Mouse (Mus musculus) gastrocnemius, postnatal 4 days (tissue): ENCODE data around the gene Abhd2. TPM values are rescaled to one million over a fixed set of nuclear protein-coding genes. Genes with fewer than 3 reads are reported as not detected.

Source experiments
- DNase-seq, 2 experiments: peaks; one replicate each; pipeline ENCODE4 v3.0.0; 2021 to 2022; ENCODE audit warnings: low spot score in 2 of 2, mixed read lengths in 2 of 2
- long read RNA-seq, 2 experiments: library from polyadenylated mRNA; stranded (forward); transcript quantifications; one replicate each; pipeline ENCODE4 v2.0.0; 2021
- total RNA-seq, 2 experiments: library from RNA; stranded (reverse); gene quantifications; 2 replicates each; pipeline ENCODE4 v1.2.3; 2021

Abhd2 gene
- 10 to 100 TPM; 22.3 to 23.5 TPM for total RNA-seq
- long read RNA-seq, experiment 1, partial matches to known transcripts = 0 of 2 reads
- long read RNA-seq, experiment 1, other reads (novel, unspliced or antisense) = 2 of 2 reads
- long read RNA-seq, experiment 2, full-length matches to known transcripts = 1 of 1 reads
- long read RNA-seq, experiment 2, partial matches to known transcripts = 0 of 1 reads
- long read RNA-seq, experiment 2, other reads (novel, unspliced or antisense) = 0 of 1 reads

- DNase-seq = peak; percentile 100
These were observed at the start of gene Abhd2 for GRCm38 (mm10) chr7:79272789-79273718. Abhd2 (plus strand) TSS chr7:79273199.

DNA sequence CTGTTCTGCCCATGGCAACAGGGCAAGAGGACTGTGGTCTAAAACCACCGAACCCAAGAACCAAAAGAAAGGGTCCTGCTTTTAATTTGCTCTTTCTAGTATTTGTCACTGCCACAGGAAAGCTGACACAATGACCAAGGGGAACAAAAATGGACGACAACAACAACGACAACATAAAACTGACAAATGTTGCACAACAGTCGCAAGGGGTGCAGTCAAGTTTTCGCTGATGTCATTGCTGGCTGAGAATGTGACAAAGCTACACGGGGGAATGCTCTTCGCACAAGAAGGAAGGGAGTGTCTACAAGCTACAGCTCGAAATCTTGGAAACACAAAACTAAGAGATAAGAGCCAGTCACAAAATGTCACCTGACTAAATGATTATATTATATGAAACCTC lies 47.5 kb upstream of the Abhd2 start:
- no peak for DNase-seq

GRCm38 (mm10) chr7:79226172-79226571 lies 46.8 kb upstream of the Abhd2 start:
- no peak for DNase-seq

GRCm38 (mm10) chr7:79226834-79227486 lies 46.0 kb upstream of the Abhd2 start:
- DNase-seq = no peak

DNA sequence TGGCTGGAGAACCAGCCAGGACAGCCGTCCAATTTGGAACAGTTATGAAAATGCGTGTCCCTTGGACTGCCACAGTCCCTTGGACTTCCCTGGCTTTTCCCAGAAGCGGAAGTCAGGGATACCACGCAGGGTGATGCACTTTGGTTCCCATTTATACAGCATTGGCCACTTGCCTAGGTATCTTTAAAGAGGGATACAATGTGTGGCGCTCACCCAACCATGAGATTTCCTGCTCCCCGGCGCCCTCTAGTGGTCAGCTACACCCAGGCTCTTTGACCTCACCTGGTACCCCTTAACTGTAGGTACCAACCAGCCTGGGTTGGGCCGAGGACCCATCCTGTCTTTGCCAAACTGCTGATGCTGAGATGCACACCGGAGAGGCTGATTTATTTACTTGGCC lies 44.5 kb upstream of the Abhd2 start:
- peak; percentile 61 to 77 for DNase-seq

DNA sequence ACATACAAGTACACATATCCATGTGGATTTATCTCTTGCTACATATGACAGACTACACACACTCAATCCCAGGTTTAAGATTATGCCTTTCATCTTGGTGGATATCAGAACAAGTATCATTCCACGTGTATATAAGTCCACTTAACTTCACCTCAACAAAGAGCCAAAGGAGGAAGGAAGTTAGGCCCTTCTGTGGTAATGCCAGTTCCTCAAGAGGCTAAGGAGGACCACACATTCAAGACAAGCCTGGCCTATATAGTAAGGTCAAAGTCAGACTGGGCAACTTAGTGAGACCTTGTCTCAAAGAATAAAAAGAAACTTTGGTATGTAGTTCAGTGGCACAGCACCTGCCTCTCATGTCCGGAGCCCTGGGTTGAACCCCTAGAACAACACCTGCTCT lies 41.4 kb upstream of the Abhd2 start:
- DNase-seq = no peak

- DNase-seq = no peak
These were observed 41.0 kb upstream of the Abhd2 start for GRCm38 (mm10) chr7:79232048-79232447.

DNA sequence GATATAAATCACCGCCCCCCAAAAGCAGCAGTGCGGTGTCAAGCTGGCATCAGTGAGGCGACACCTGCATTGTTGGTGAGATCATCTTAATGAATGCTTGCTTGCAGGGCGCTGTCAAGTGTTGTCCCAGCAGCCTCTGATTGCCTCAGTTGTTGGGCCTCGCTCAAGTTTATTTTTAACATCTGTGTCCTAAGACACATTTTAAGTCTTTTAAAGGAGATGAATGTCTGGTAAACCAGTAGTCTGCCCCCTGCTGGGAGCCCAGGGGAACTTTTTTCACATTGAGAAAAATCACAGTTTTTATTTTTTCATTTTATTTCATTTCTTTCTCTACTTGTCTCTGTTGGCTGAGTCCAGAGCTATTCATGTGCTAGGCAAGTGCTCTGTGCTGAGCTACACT lies 34.3 kb upstream of the Abhd2 start:
- DNase-seq = no peak

DNA sequence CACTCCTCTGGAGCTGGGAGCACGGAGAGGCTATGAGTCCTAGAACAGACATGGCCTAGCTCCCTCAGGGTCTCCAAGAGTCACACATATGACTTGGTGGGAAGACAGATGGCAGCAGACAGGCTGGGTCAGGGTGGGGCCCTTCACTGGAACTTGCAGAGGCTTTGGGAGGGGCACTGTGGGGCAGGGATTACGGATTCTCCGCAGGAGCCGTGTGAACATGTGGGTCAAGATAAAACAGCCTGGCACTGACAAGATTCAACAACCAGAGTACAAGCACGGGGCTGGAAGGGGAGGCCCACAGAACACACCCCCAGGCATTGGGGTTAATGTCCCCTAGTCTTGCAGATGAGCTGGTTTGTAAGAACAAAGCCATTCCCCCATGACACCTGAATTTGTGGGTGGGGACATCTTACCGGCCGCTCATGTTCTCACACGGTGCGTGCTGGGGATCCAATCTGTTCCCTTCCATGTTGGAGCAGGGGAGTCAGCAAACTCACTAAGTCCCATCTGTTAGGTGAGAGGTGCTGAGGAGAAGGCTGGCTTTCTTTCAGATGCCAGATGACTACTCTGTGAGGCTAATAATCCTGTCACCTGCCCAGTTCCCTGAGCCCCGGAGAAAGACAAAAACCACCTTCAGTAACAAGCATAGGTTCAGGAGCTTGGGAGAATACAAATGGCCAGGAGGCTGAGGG lies 30.9 kb upstream of the Abhd2 start:
- DNase-seq = no peak

DNA sequence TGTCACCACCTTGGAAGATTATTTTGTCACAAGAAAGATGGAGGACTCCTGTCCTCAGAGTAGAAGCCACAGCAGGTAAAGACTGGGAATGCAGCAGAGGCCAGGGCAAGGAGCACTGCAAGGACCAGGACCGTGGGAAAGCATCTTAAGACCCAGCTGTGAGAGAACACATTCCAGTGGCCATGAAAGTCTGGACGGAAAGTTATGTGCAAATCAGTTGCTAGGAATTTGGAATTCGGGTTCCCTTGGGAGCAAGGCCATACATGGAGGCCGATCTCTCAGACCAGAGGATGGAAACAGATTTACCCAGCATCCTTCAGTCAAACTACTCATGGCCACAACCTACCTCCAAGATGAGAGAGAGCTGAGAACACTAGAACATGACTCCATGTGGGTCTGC lies 29.8 kb upstream of the Abhd2 start:
- DNase-seq = no peak

GRCm38 (mm10) chr7:79246039-79246670 lies 26.8 kb upstream of the Abhd2 start:
- peak; percentile 62 to 77 for DNase-seq

DNA sequence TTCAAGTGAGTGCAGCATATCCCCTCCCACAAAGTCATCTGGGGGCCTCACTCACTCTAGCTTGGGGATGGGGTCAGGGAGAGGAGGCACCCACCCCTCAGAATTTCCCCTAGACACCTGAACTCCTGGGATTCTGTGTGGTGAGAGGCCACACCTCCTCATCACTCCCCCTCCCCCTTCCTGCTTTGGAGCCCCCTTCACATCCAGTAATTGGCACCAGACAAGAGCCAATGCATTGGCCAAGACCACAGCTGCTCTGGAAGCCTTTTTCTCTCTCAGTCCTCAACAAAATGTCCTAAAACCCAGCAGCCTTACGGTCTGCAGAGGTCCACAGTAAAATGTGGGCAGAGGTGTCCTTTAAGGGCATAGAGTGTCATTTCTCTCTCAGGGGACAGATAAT lies 25.6 kb upstream of the Abhd2 start:
- no peak for DNase-seq

- DNase-seq = peak in 1 of 2 experiments; percentile 34
These were observed 25.1 kb upstream of the Abhd2 start for GRCm38 (mm10) chr7:79247881-79248389.

- DNase-seq = no peak
These were observed 23.4 kb upstream of the Abhd2 start for GRCm38 (mm10) chr7:79249581-79249980.

- no peak for DNase-seq
These were observed 18.6 kb upstream of the Abhd2 start for GRCm38 (mm10) chr7:79254248-79254888.

- DNase-seq = no peak
These were observed 17.6 kb upstream of the Abhd2 start for GRCm38 (mm10) chr7:79255350-79255749.

DNA sequence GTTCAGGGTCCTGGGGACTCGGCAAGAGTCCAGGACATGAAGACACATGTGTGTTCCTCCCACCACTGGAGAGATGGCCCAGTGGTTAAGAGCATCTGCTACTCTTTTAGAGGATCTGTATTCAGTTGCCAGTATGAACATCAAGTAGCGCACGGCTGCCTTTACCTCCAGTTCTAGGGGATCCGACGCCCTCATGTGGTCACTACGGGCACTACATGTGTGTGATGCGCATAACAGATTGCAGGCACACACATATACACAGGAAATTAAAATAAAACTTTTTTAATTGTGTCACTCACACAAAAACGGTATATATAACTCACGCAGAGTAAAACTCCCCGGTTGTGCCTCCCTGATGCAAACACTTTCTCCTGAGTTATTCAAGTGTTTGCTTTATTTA lies 17.2 kb upstream of the Abhd2 start:
- DNase-seq = no peak

DNA sequence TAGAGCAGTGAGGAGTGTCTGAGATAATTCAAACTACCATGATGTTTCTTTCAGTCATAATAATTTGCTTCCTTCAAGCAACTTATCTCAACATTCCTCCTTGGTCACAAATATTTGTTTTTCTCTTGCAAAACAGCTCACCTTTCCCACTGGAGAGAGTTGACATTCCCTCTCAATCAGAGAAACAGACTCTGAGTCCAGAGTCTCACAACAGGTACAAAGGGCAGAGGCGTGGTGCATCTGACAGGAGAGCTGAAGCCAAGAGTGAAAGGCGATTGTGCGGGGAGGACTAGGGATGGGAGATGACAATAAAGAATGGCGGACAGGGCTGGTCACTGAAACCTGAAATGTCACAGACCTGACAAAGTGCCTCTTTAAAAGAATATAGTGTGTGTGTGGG lies 16.3 kb upstream of the Abhd2 start:
- DNase-seq = no peak

DNA sequence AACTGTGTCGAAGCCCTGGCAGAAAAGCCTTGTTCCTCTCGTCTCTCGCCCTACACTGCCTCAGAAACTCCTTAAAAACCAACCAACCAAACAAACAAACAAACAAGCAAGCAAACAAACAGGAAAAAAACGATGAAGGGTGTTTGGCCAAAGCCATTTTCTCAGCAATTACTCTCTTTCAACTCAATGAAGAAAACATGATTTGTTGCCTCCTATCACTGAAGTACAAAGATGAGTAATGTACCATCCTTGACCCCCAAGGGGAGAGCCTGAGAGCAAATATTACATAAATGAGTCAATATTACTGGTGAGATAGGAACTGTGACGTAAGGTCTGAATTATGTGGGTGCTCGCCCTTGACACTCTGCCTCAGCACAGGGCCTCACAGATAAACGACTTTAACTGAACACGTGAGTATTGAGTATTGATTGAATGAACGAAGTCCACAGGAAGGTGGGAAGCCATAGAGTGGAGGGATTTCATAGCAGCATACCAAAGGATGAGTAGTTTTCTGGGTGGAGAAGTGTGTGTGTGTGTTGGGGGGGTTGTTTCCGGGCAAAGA lies 13.9 kb upstream of the Abhd2 start:
- no peak for DNase-seq

- no peak for DNase-seq
These were observed 10.5 kb upstream of the Abhd2 start for GRCm38 (mm10) chr7:79262478-79262877.
